Mouse (Mus musculus): ENCODE data around the gene Atp11c.

Gene Atp11c

GRCm38 (mm10) chrX:60386852-60387251 lies 205.6 kb downstream of the Atp11c start:
- no peak for DNase-seq (ENCODE audit: low spot score in 2 of 2)

DNA sequence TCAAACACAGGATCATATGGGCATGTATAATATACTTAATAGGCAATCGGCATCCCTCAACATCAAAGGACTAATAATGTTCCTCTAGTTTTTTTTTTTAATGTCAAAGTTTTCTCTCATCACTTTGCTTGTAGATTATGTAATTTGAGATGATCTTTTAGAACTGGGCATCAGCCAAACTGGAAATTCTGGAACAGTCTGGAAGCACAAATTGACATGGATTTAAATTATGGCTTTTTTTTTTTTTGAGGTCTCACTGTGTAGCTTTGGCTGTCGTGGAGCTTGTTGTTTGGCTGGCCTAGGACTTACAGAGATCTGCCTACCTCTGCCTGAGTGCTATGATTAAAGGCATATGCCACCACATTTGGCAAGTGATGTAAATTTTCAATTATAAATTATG lies 210.8 kb downstream of the Atp11c start:
- DNase-seq (ENCODE audit: low spot score in 2 of 2), result no peak

DNA sequence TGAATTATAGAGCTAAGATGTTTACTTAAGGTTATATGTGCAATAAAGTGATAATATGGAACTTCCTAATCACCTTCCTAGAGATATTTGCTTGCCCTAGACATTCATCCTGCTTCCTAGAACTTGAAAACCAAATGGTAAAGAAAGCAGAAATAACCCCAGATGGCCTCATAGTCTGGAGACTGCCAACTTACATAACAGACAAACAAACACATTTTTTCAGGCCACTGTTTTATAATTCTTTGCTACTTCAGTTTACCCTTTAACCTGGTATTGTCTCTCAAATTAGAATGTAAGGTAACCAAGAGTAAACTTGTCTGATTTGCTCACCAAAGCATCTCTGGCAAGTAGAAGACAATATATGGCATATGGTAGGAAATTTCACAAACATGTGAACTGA lies 212.1 kb downstream of the Atp11c start:
- DNase-seq (ENCODE audit: low spot score in 2 of 2), result no peak

GRCm38 (mm10) chrX:60348741-60349140 lies 243.8 kb downstream of the Atp11c start:
- DNase-seq (ENCODE audit: low spot score in 2 of 2), result no peak

DNA sequence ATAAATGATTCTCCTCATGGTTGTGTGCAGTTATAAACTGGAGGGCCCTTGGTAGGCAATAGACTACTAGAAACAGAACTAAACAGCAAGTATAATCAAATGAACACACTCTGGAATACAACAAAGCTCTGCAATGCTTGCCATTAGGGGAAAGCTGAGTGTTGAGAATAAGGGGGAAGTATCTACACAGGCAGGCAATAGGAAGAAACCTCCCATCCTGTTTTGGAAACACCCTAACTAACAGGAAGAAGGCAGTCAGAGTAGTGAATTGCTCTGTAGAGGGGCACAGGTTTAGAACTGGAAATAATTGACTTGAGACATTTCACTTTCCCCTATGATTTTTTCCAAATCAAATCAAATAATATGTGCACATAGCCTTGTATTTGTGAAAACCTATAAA lies 247.1 kb downstream of the Atp11c start:
- no peak for DNase-seq (ENCODE audit: low spot score in 2 of 2)

- DNase-seq (ENCODE audit: low spot score in 2 of 2), result no peak
Measured at GRCm38 (mm10) chrX:60344991-60345390, 247.5 kb downstream of the Atp11c start.

DNA sequence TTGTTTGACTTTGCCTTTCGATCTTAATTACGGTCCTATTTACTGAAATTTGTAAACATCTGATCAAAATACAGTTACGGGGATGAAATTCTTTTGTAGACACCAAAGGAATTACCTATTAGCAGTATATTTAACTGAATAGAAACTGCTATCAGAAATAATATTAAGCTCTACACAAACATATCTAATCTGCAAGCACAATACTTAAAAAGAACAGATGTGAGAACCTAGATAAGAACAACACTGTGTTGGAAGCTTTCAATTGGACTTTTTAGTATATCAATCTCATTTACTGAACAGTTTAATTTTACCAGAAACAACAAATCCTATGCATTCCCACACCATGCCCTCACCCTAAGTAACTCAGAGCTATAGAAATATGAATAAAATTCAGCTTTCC lies 262.8 kb downstream of the Atp11c start:
- DNase-seq (ENCODE audit: low spot score in 2 of 2), result no peak

DNA sequence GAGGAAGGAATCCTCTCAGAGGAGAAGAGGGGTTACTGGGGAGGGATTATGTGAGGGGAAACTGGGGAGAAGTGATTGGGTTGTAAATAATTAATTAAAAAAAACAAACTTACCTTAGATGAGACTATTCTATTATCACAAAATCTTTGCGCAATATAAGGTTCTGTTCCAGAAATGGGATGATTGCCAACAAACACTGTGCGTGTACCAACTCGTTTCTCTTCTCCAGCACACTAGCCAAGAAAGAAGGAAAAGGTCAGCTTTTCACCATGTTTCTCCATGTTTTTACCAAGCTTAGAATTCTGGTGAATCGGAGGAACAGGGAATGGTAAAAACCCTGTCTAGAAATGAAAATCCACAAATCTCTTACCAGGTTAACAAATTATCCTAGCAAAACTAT lies 271.2 kb downstream of the Atp11c start:
- no peak for DNase-seq (ENCODE audit: low spot score in 2 of 2)

DNA sequence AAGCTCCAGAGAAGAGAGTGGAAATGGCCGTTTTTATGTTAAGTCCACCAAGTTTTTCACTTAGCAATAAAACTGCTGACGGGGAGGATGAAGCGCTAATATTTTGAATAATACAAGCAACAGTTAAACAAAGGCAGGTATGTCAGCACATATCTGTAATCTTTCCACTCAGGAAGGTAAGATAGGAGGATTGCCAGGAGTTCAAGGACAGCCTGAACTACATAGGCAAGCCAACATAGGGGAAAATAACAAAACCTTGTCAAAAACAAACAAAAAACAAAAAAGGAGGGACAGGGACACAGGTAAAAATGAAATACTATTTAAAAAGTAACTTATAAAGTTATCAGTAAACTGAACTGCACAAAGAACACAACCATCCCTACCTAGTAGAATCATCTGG lies 274.8 kb downstream of the Atp11c start:
- no peak for DNase-seq (ENCODE audit: low spot score in 2 of 2)

DNA sequence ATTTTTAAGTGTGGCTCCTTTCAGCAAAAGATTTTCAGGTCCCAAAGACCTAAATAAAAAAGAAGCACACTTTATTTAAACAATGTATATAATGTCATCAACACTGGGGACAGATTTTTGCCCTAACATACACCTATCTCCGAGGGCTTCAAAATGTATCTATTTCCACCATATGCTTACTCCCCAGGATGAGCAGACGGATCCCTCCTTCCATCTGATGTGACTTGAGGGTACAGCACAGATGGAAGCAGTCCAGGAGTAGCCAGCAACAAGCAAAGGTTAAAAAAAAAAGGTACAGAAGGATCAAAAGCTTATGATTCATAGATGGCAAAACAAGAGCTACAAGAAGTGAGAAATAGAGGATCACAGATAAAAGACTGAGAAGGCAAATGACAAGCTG lies 300.2 kb downstream of the Atp11c start:
- no peak for DNase-seq (ENCODE audit: low spot score in 2 of 2)

DNA sequence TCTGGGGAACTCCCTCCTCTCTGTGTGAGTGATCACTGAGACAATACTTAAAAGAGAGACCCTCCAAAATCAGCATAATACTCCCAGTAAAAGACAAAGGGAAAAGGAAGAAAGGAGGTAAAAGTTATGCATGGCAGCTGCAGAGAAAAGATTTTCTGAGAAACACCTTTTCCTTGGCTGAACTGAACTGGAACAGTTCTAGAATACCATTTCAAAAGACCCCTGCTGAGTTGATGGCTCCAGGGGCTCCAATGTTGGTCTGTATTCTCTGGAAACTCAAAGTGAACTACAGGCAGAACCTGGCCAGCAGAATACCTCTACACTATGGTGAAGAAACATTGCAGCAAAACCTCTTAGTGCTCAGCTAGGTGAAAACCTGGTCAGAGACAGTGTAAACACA lies 337.2 kb downstream of the Atp11c start:
- DNase-seq (ENCODE audit: low spot score in 2 of 2), result no peak

DNA sequence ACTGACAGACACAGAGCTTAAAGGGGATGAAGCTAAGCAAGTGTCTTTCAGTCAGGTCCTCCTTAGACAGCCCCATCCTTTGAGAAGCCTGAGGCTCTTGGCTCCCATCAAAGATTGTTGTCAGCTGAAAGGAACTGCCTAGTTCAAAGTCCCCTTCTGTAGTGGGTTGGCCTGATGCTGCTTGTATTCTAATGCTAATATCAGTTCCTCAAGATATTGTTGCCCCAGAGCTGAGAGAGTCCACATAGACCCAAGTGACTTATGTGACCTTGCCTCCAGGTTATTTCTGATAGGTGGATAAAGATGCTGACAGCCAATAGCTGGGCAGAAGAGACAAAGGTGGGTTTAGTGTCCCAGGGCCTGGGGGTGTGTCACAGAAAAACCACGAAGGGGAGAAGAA lies 404.8 kb downstream of the Atp11c start:
- DNase-seq (ENCODE audit: low spot score in 2 of 2), result no peak

GRCm38 (mm10) chrX:60182611-60183010 lies 409.9 kb downstream of the Atp11c start:
- no peak for DNase-seq (ENCODE audit: low spot score in 2 of 2)

GRCm38 (mm10) chrX:60178744-60179458 lies 413.6 kb downstream of the Atp11c start, which contains the start of gene Mcf2:
Gene Mcf2, minus strand, starts transcription at chrX:60179089.
- peak in 1 of 2 experiments; percentile 10 for DNase-seq (ENCODE audit: low spot score in 2 of 2)

- DNase-seq (ENCODE audit: low spot score in 2 of 2), result no peak
Measured at GRCm38 (mm10) chrX:60178025-60178743, 414.3 kb downstream of the Atp11c start.

Data from cerebellum, postnatal 4 days (tissue).